Mouse (Mus musculus): ENCODE data around the gene Gfm2.

GRCm38 (mm10) chr13:97220022-97220421 is 82.3 kb downstream of the Gfm2 start:
- TF ChIP-seq CTCF (IDR thresholded peaks at IDR 0.05; ENCODE audit: insufficient read depth, low read depth, low read length) (no peak), POLR2A (IDR thresholded peaks at IDR 0.05; ENCODE audit: insufficient read depth, low read depth, low read length) (no peak)
